Mouse (Mus musculus) forebrain, embryonic 14.5 days (tissue): ENCODE measurements around the gene Dnm3. TPM values are rescaled to one million over a fixed set of nuclear protein-coding genes. Genes with fewer than 3 reads are reported as not detected.

Experiments
- ATAC-seq: fragments of 200-750 bp; cut with Nextera tagmentation; 2 replicates; pipeline ENCODE4 v1.8.0; 2017; ENCODE audit warnings: mild to moderate bottlenecking, moderate library complexity
- DNase-seq: peaks from one replicate; pipeline ENCODE4 v3.0.0-alpha.2; 2015; ENCODE audit warnings: low spot score
- H3K27ac ChIP-seq: fragments of 300-500 bp; sonication (generic); 2 replicates; pipeline ENCODE4 v1.5.1; 2014; ENCODE audit warnings: low read depth, mild to moderate bottlenecking, control low read depth, low read length, moderate library complexity
- H3K27me3 ChIP-seq: fragments of 300-500 bp; sonication (generic); replicated peaks from 2 replicates; pipeline ENCODE4 v1.6.1; 2014; ENCODE audit warnings: low read length, control low read depth, mixed read lengths; ENCODE audit not compliant: control insufficient read depth, insufficient read depth
- H3K36me3 ChIP-seq: fragments of 300-500 bp; sonication (generic); 2 replicates; pipeline ENCODE4 v1.6.1; 2014; ENCODE audit warnings: low read length, control low read depth; ENCODE audit not compliant: control insufficient read depth, insufficient read depth
- H3K4me1 ChIP-seq: fragments of 300-500 bp; sonication (generic); 2 replicates; pipeline ENCODE4 v1.6.1; 2014; ENCODE audit warnings: antibody characterized with exemption, low read length, control low read depth; ENCODE audit not compliant: control insufficient read depth, insufficient read depth
- H3K4me2 ChIP-seq: fragments of 300-500 bp; sonication (generic); 2 replicates; pipeline ENCODE4 v1.6.1; 2014; ENCODE audit warnings: mild to moderate bottlenecking, control low read depth, low read length
- H3K4me3 ChIP-seq: fragments of 300-500 bp; sonication (generic); 2 replicates; pipeline ENCODE4 v1.5.1; 2014; ENCODE audit warnings: low read depth, low read length, control low read depth
- H3K9ac ChIP-seq: fragments of 300-500 bp; sonication (generic); 2 replicates; pipeline ENCODE4 v1.6.1; 2014; ENCODE audit warnings: mild to moderate bottlenecking, low read length, control low read depth, moderate library complexity
- H3K9me3 ChIP-seq: fragments of 300-500 bp; sonication (generic); replicated peaks from 2 replicates; pipeline ENCODE4 v1.6.1; 2016; ENCODE audit warnings: low read length, control low read depth, mixed read lengths; ENCODE audit not compliant: control insufficient read depth
- WGBS: fragments of 180-500 bp; shearing (Covaris S2); extraction: QIAGEN DNeasy Blood & Tissue Kit; methylation state at CpG from one replicate; pipeline ENCODE4 v1.1.7; 2014; 5-methylcytosine and 5-hydroxymethylcytosine counted together
- polyA plus RNA-seq: library from polyadenylated mRNA; unstranded; fragments of >200 nt; fragmentation: Nextera tagmentation; extraction: Ambion mirVana; gene quantifications from 2 replicates; pipeline ENCODE4 v1.2.1, GENCODE M21; 2014

Gene Dnm3
- polyA plus RNA-seq, 1 experiment from 2014 or later, result 20.6 TPM

DNA sequence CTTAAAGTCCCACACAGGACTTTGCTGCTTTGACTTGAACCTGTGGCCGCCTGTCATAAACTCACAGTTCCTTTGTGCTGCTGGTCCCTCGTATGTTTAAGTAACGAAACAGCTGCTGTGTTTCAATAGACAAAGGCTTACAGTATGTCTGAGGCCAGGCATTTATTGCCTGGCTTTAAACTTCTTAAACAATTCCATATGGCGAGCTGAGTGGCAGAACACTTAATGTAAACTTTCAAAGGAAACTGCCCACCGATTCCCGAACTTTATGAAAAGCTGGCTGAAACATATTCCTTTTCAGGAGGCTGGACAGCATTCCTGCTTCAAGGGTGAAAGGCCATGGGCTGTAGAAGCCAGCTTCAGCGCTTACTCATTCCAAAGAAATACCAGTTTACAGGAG lies 460.9 kb downstream of the Dnm3 start:
- no peaks in the 10 kb centered on the region for H3K9me3 ChIP-seq
- 49% methylated on average over 7 of the region's 7 CpGs for WGBS
- H3K9ac ChIP-seq, result no peak overlapping the region
- H3K27ac ChIP-seq, result no peak overlapping the region
- ATAC-seq, result no peak
- H3K4me2 ChIP-seq, result no peak overlapping the region
- H3K36me3 ChIP-seq, result no peaks in the 10 kb centered on the region
- H3K27me3 ChIP-seq, result no peaks in the 10 kb centered on the region
- DNase-seq, result no peak
- no peak overlapping the region for H3K4me3 ChIP-seq
- H3K4me1 ChIP-seq, result peaks cover 6% of the 10 kb centered on the region; the same call in 1 of the 2 replicates

DNA sequence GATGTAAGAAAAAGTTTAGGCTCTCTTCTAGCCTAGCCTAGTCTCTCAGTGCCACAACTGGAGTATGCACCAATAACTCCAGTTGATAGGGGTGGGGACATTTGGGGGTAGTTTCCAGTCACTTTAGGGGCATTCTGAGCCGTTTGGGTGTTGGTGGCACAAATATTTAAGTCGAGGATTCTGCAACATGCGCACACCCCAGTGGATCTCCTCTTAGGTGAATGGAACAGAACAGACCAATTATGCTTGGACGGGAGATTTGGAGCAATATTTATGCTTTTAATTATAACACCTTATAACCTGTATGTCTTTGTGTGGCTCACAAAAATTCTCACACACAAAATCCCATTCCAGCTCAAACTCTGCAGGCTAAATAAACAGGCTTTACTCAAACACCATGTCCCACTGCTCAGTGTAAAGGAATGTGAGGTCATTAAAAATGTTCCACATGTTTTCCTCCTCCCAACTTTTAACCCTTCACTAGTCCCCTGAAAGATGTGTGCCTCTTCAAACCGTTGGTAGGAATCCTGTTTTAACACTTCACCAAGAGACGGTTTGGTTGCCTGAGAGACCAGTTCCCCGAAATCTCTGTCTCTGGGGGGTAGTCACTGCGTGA lies 462.5 kb downstream of the Dnm3 start:
- Histone ChIP-seq H3K9me3 (no peaks in the 10 kb centered on the region), H3K27ac (no peak overlapping the region), H3K27me3 (no peaks in the 10 kb centered on the region), H3K4me3 (no peak overlapping the region), H3K9ac (no peak overlapping the region), H3K4me2 (no peak overlapping the region), H3K36me3 (no peaks in the 10 kb centered on the region), H3K4me1 (peaks cover 4% of the 10 kb centered on the region; the same call in 1 of the 2 replicates)
- ATAC-seq (no peak), DNase-seq (no peak)
- 57% methylated on average over 8 of the region's 8 CpGs for WGBS

DNA sequence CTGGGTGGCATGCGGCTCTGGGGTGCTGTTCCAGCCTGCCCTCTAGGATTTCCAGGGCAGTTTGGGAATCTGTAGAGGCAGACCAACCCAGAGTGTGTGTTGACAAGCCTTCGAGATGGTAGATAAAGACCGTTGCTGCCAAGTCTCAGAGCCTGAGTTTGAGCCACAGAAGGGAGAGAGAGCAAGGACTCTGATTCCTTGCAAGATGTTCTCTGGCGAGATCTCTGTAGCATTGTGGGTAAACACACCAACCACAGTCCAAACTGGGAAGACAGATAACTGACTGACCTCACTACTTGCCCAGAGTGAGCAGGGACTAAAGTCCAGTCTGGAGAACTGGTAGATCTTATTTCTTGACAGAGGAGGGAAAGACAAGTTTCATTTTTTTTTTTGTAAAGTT lies 464.3 kb downstream of the Dnm3 start:
- Histone ChIP-seq H3K27me3 (no peaks in the 10 kb centered on the region), H3K4me2 (no peak overlapping the region), H3K4me1 (no peaks in the 10 kb centered on the region), H3K27ac (no peak overlapping the region), H3K36me3 (no peaks in the 10 kb centered on the region), H3K9me3 (no peaks in the 10 kb centered on the region), H3K9ac (no peak overlapping the region), H3K4me3 (no peak overlapping the region)
- WGBS, result 86% methylated on average over 4 of the region's 4 CpGs
- DNase-seq (no peak), ATAC-seq (no peak)

DNA sequence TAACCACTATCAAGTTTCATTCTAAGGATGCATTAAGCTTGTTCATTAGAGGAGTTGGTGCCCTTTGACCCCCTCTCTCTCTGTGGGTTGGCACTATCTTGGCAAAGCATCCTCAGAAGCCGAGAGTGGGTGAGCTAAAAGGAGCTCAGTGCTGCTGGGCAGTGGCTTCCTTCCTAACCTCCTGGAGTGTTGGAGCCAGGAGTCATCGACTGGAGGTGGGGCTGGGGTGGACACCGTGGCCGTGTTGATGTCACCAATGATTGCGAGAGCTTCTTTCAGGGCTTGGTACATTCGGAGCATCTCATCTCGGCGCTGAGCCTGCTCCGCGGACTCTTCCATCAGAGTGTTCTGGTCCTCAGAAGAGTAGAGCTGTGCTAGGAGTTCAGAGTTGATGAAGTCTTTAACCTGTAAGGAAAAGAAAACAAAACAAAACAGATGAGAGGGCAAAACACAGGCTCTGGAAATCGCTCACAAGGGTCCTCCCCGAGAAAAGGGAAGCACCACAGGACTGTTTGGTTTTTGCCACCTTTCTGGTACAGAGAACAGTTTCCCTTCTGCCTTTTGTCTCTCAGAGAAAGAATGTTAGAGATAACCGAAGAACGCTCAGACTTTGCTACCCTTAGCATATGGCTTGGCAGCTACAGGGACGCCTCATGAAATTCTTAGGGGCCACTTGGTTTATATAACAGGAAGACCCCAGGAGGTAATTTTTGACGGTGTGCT lies 466.1 kb downstream of the Dnm3 start:
- 77% methylated on average over 16 of the region's 16 CpGs for WGBS
- Histone ChIP-seq H3K27ac (no peak overlapping the region), H3K27me3 (no peaks in the 10 kb centered on the region), H3K9me3 (no peaks in the 10 kb centered on the region), H3K9ac (no peak overlapping the region), H3K36me3 (no peaks in the 10 kb centered on the region), H3K4me2 (no peak overlapping the region), H3K4me3 (no peak overlapping the region), H3K4me1 (no peaks in the 10 kb centered on the region)
- ATAC-seq (no peak), DNase-seq (no peak)

DNA sequence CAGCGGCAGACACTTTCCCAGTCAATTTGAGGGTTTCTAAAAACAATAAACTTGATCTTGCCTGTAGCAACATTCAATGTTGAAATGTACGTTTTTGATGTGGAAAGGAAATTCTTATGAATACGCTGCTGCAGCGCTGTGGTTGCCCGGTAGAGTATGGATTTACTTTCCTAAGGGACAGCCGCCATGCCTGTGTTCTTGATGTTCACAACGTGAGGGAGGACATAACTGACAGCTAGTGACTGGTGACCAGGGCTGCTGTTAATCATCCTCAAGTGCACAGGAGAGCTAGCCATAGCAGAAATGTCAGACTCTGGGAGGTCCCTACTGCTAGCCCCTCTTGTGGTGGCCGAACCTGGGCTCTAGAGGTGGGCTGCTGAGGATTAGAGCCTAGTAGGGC lies 468.7 kb downstream of the Dnm3 start:
- Histone ChIP-seq H3K27ac (no peak overlapping the region), H3K9ac (no peak overlapping the region), H3K27me3 (no peaks in the 10 kb centered on the region), H3K4me1 (peaks cover 10% of the 10 kb centered on the region), H3K4me2 (no peak overlapping the region), H3K36me3 (no peaks in the 10 kb centered on the region), H3K9me3 (no peaks in the 10 kb centered on the region), H3K4me3 (no peak overlapping the region)
- ATAC-seq (no peak), DNase-seq (no peak)
- 79% methylated on average over 8 of the region's 8 CpGs for WGBS

DNA sequence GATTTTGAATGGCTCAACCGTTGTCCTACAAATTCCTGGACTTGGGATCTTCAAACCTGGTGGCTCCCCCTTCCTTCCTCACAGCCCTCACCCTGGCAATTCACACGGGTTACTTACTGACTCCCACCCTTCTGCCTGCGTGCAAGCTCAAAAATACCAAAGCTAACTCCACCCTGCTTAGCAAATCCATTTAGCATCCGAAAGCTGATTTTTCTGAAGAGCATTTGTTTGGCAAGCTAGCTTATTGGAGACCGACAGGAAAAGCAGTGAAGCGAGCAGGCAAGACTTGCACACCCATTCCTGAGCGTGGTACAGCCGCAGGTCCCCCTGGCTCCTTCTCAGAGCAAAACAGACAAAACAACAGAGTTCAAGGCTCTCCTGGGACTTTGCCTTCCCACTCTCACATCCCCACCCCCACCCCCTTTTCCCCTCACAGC lies 469.2 kb downstream of the Dnm3 start:
- H3K9ac ChIP-seq, result no peak overlapping the region
- no peaks in the 10 kb centered on the region for H3K36me3 ChIP-seq
- ATAC-seq, result no peak
- no peak overlapping the region for H3K4me3 ChIP-seq
- H3K9me3 ChIP-seq, result no peaks in the 10 kb centered on the region
- H3K27ac ChIP-seq, result no peak overlapping the region
- H3K4me1 ChIP-seq, result peaks cover 11% of the 10 kb centered on the region
- WGBS, result 48% methylated on average over 8 of the region's 8 CpGs
- DNase-seq, result no peak
- H3K4me2 ChIP-seq, result no peak overlapping the region
- H3K27me3 ChIP-seq, result no peaks in the 10 kb centered on the region

DNA sequence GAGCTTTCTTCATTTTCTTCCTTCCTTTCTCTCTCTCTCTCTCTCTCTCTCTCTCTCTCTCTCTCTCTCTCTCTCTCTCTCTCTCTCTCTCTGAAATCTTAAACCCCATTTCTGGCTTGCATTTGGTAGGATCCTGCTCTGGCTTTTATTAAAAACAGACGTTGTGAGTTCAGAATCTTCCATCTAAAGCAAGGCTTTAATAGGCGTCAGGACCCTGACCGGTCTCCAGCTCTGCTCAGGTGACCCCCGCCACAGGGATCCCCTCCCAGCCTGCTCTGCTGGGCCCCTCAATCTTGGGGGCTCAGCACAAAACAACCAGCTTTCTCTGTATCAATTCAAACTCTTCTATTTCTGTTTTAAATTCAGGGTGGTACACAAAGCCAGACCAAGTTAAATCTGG lies 469.6 kb downstream of the Dnm3 start:
- 79% methylated on average over 4 of the region's 4 CpGs for WGBS
- no peak overlapping the region for H3K27ac ChIP-seq
- no peak for ATAC-seq

DNA sequence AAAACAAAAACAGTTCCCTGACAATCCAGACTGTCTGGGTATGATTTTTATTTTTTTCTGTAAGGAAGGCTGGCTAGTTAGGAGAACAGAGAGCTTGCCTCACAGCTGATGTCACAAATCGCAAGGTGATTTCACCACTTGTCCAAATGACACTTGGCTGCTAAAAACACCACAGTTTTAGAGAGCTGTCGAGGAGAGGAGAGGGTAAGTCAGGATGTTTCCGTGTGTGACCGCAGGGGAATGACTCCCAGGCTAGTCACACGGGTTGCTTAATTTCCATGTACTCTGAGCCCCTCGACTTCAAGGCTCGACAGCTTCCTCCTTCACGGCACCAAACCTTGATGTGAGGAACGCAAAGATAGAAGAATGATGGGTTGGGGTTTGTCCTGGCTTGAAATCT lies 471.7 kb downstream of the Dnm3 start:
- Histone ChIP-seq H3K27ac (no peak overlapping the region), H3K9ac (no peak overlapping the region), H3K4me2 (no peak overlapping the region), H3K4me3 (no peak overlapping the region), H3K9me3 (no peaks in the 10 kb centered on the region), H3K4me1 (peaks cover 15% of the 10 kb centered on the region), H3K27me3 (no peaks in the 10 kb centered on the region), H3K36me3 (no peaks in the 10 kb centered on the region)
- ATAC-seq (no peak), DNase-seq (no peak)
- 92% methylated on average over 9 of the region's 9 CpGs for WGBS

More for the DNA sequence above, 469.6 kb downstream of the Dnm3 start:
- peaks cover 11% of the 10 kb centered on the region for H3K4me1 ChIP-seq
- H3K9me3 ChIP-seq, result no peaks in the 10 kb centered on the region
- no peak overlapping the region for H3K4me2 ChIP-seq
- H3K36me3 ChIP-seq, result no peaks in the 10 kb centered on the region
- H3K9ac ChIP-seq, result no peak overlapping the region
- DNase-seq, result no peak
- H3K4me3 ChIP-seq, result no peak overlapping the region
- H3K27me3 ChIP-seq, result no peaks in the 10 kb centered on the region
